Mouse (Mus musculus) adrenal gland, postnatal 10 days (tissue): ENCODE measurements around the gene Hspa5. TPM values are rescaled to one million over a fixed set of nuclear protein-coding genes. Genes with fewer than 3 reads are reported as not detected.
"Not testable (repeated sequence)": the region's sequence is repeated elsewhere in the genome, so short reads cannot be mapped to it uniquely, and the experiment has no call there.

ENCODE experiments used
- DNase-seq: peaks from one replicate; pipeline ENCODE4 v3.0.0; 2021; ENCODE audit warnings: mixed read lengths
- long read RNA-seq, 2 experiments: library from polyadenylated mRNA; stranded (forward); transcript quantifications; one replicate each; pipeline ENCODE4 v2.0.0; 2021
- total RNA-seq, 2 experiments: library from RNA; stranded (reverse); gene quantifications; 2 replicates each; pipeline ENCODE4 v1.2.3; 2021

Hspa5 gene
- total RNA-seq, result 100 to 1,000 TPM; 414 to 539 TPM
- long read RNA-seq, experiment 1, transcript Hspa5-202 (8 exons, 2,613 nt), result minor isoform, 209 of 1,083 reads
- long read RNA-seq, experiment 1, transcript Hspa5-201 (9 exons, 3,672 nt), result major isoform, 803 of 1,083 reads
- long read RNA-seq, experiment 1, partial matches to known transcripts, result 39 of 1,083 reads
- long read RNA-seq, experiment 1, other reads (novel, unspliced or antisense), result 28 of 1,083 reads
- long read RNA-seq, experiment 2, transcript Hspa5-201 (9 exons, 3,672 nt), result major isoform, 387 of 516 reads
- long read RNA-seq, experiment 2, transcript Hspa5-202 (8 exons, 2,613 nt), result minor isoform, 113 of 516 reads
- long read RNA-seq, experiment 2, partial matches to known transcripts, result 7 of 516 reads
- long read RNA-seq, experiment 2, other reads (novel, unspliced or antisense), result 9 of 516 reads

GRCm38 (mm10) chr2:34771368-34772226, at the start of gene Hspa5:
Hspa5 (plus strand) TSS chr2:34771970.
- DNase-seq, result peak; percentile 99

GRCm38 (mm10) chr2:34725269-34725668, 46.5 kb upstream of the Hspa5 start:
- no peak for DNase-seq

- no peak for DNase-seq
Observed at GRCm38 (mm10) chr2:34727045-34727728, 44.6 kb upstream of the Hspa5 start.

DNA sequence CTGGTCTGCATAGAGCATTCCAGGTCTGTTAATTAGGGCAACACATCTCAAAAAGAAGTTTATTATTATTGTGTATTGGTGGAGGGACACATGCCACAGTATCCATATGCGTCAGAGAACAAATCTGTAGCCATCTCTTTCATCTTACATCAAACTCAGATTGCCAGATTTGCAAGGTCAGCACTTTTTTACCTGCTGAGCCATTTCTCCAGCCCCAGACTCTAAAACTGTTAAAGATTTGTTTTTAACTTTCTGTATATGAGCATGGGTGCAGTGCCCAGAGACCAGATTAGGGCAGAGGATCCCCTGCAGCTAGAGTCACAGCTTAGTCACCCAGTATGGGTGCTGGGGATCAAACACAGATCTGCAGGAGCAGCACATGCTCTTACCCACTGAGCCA, 35.1 kb upstream of the Hspa5 start:
- DNase-seq, result no peak

GRCm38 (mm10) chr2:34737911-34738310, 33.9 kb upstream of the Hspa5 start:
- no peak for DNase-seq

DNA sequence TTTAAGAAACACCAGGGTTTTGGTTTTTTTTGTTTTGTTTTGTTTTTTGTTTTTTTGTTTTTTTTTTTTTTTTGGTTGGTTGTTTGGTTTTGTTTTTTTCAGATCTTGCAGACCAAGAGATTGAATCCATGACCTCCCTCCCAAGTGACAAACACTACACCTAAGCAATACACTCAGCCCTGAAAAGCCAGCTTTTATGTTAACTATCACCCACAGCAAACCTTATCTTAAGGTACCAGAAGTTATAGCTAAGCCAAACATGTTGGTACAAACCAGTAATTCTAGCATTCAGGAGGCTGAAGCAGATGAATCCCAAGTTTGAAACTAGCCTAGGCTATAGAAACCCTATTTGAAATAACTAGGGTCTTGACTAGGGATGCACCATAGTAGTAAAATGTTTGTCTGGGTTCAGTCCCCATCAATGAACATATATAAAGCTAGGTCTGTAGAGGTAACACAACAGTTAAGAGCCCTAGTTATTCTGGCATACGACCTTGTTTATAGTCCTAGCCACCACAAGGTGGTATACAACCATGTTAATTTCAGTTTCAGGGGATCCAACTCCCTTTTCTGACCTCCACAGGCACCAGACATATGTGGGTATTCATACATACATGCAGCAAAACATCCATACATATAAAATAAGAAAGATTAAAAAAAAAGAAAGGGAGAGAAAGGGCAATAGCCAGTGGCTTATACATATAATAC, 31.9 kb upstream of the Hspa5 start:
- no peak for DNase-seq

DNA sequence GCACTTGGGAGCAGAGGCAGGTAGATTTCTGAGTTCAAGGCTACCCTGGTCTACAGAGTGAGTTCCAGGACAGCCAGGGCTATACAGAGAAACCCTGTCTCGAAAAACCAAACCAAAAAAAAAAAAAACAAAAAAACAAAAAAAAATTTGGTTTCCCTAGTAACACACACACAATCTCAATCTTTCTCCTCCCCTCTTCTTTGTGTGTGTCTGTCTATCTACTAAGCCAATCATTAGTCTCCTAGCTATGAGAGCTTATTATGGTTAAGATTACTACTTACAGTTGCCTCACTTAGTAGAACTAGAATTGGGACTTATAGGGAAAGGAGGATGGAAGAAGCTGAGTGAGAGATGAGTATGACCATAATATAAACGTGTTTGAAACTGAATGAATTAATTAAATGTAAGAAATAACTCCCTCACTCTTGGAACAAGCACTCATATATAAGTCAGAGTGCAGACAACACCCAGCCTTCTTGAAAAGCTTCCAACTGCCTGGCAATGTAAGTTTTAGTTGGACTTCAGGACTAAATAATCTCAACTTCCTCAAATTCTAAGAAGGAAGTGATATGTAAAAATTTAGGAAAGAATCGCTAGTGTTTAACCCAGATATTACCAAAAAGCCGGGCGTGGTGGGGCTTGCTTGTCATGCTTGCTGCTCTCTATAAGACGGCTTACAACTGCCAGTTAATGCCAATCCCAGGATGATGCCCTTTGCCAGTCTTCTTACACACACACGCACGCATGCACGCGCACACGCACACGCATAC, 30.2 kb upstream of the Hspa5 start:
- DNase-seq, result no peak

DNA sequence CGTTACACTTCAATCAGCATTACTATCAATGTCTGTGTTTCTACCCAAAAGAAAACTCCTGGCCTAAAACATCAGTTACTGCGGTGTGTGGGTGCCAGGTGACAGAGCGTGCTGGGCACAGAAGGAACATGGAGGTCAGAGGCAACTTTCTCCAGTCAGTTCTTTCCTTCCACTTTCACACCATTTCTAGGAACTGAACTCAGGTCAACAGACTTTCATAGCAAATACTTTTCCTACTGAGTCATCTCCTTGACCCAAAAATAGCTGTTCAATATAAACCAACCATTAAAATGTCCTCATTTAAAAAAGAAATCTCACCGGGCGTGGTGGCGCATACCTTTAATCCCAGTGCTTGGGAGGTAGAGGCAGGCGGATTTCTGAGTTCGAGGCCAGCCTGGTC, 29.1 kb upstream of the Hspa5 start:
- no peak for DNase-seq

DNA sequence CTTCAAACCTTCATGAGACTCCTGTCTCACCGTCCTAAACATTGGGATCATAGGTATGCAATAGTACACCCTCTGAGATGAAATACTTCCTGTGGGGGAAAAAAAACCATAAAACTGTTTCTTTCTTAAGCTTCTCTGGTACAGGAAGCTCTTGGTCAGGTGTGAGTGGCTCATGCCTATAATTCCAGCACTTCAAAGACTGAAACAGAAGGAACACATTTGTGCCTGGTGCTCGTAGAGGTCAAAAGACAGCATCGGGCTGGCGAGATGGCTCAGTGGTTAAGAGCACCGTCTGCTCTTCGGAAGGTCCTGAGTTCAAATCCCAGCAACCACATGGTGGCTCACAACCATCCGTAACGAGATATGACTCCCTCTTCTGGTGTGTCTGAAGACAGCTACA, 27.3 kb upstream of the Hspa5 start:
- no peak for DNase-seq

GRCm38 (mm10) chr2:34745673-34746072, 26.1 kb upstream of the Hspa5 start:
- no peak for DNase-seq

- DNase-seq, result no peak
Observed at GRCm38 (mm10) chr2:34748479-34748878, 23.3 kb upstream of the Hspa5 start.

- DNase-seq, result no peak
Observed at GRCm38 (mm10) chr2:34750245-34750644, 21.5 kb upstream of the Hspa5 start.

GRCm38 (mm10) chr2:34753811-34754550, 17.8 kb upstream of the Hspa5 start:
- peak; percentile 95 for DNase-seq

- DNase-seq, result peak; percentile 44
Observed at GRCm38 (mm10) chr2:34754551-34755358, 17.0 kb upstream of the Hspa5 start, which contains the start of gene Gapvd1. Gapvd1 (minus strand) TSS chr2:34755232.

GRCm38 (mm10) chr2:34757341-34757740, 14.4 kb upstream of the Hspa5 start:
- DNase-seq, result no peak

DNA sequence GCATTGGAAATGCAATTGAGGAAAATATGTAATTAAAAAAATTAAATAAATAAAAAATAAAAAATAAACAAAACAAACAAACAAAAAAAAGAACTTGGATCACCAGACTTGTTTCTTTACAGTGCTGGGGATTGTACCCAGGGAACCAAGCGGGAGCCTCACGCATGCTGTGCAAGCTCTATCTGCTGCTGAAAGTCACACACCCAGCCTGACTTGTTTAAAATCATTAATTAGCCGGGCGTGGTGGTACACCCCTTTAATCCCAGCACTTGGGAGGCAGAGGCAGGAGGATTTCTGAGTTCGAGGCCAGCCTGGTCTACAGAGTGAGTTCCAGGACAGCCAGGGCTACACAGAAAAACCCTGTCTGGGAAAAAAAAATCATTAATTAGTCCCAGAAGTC, 10.5 kb upstream of the Hspa5 start:
- not testable (repeated sequence) for DNase-seq

GRCm38 (mm10) chr2:34762174-34762573, 9.6 kb upstream of the Hspa5 start:
- DNase-seq, result no peak

DNA sequence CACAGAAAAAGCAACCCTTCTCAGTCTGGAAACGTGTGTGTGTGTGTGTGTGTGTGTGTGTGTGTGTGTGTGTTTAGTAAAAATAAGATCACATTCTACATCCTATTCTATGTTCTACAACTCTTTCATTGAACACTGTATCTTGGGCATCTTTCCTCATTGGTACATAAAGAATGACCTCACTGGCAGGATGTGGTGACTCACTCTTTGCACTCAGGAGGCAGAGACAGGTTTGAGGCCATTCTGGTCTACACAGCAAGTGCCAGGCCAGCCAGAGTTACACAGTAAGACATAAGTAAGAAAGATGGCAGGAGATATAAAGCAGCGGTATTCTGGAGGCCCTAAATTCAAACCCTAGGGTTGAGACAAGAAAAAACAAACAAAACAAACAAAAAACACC, 8.9 kb upstream of the Hspa5 start:
- no peak for DNase-seq

- no peak for DNase-seq
Observed at GRCm38 (mm10) chr2:34764801-34765200, 7.0 kb upstream of the Hspa5 start.

DNA sequence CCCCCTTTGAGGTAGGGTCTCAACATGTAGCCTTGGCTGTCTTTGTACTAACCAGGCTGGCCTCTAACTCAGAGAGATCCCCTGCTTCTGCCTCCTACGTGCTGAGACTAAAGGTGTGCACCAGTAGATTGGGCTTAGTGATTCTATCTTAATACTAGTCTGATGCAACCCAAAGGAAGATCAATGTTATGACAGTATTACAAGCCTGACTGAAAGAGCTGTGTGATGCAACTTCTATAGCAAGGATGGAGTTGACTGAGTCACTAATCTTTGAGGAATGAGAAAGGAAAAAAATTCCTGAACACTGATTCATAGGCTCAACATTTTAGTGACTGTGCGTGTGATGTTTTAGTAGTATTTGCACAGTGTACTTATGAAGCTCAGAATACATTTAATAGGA, 1.7 kb upstream of the Hspa5 start:
- no peak for DNase-seq
